8 mouse cellular contexts compared by ENCODE assay signal in the genomic region with DNA sequence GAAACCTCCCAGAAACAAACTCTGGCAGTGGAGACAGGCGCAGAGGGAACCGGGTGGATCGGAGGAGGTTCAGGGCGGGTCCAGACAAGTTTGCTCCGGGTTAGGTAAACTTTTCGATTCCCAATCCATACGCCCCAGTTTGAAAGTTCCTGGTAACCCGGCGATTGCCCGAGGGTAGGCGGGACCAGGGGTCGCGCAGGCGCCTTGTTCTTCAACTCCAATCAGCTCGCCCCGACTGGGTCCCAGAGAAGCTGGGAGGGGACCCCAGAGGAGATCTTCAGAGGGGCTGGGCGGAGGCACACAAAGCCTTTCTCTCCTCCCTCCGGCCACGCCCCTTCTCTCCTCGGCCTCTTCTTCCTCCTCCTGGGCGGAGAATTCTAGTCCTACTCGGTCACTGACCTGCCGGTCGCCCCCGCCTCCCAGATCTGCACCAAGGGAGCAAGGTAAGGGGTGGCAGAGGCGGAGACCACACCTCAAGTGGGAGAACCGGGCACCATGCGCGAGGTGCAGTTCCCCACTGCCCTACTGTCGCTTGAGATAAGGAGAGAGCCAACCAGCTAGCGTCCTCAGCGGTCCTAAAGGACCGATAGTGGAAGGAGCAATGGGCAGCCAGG. TPM values are rescaled to one million over a fixed set of nuclear protein-coding genes. Genes with fewer than 3 reads are reported as not detected.
A peak's percentile ranks its signal among the peaks of the same experiment; 100 is the strongest.
DNase-seq lines count a peak whose midpoint lies in the region; ATAC-seq lines count a peak whose summit lies in the region.

A gene (plus strand): TSS at position 74 of the 614 bp plus-strand sequence.

- H3K9ac ChIP-seq in embryonic facial prominence, embryonic 14.5 days (ENCODE audit: low read depth, low read length), result peak within 1 kb of the TSS; percentile 73
- peak within 1 kb of the TSS; percentile 75 for H3K9ac ChIP-seq in heart, embryonic 12.5 days
- peak within 1 kb of the TSS; percentile 67 for H3K9ac ChIP-seq in kidney, embryonic 15.5 days
- peak within 1 kb of the TSS; percentile 49 for H3K9ac ChIP-seq in liver, embryonic 13.5 days

- DNase-seq in 3134 (ENCODE audit: extremely low read depth, insufficient read length, low spot score), result peak; percentile 61
- peak; percentile 80 to 85 for DNase-seq in adrenal gland, postnatal 36 days
- DNase-seq in embryonic facial prominence, embryonic 14.5 days (ENCODE audit: low spot score), result peak; percentile 95
- DNase-seq in liver, embryonic 13.5 days, result peak; percentile 14
- DNase-seq in neural tube, embryonic 10.5 days (ENCODE audit: extremely low spot score, low spot score), result peak; percentile 82
- peak; percentile 67 for DNase-seq in thymus, postnatal 14 days

- H3K27me3 ChIP-seq in embryonic facial prominence, embryonic 14.5 days (replicated peaks; ENCODE audit: control insufficient read depth, insufficient read depth, low read length), result no peaks in the 10 kb centered on the region
- no peaks in the 10 kb centered on the region for H3K27me3 ChIP-seq in heart, embryonic 12.5 days (replicated peaks)
- H3K27me3 ChIP-seq in kidney, embryonic 15.5 days, result no peaks in the 10 kb centered on the region
- peaks cover 12% of the 10 kb centered on the region; the same call in 1 of the 2 replicates for H3K27me3 ChIP-seq in liver, embryonic 13.5 days

- H3K27ac ChIP-seq in embryonic facial prominence, embryonic 14.5 days (replicated peaks; ENCODE audit: low read depth, low read length), result peak within 1 kb of the TSS; percentile 69
- peak within 1 kb of the TSS; percentile 48 for H3K27ac ChIP-seq in heart, embryonic 12.5 days (ENCODE audit: poor library complexity, severe bottlenecking)
- H3K27ac ChIP-seq in kidney, embryonic 15.5 days, result peak within 1 kb of the TSS; percentile 96
- no peak within 1 kb of the TSS; the same call in 1 of the 2 replicates for H3K27ac ChIP-seq in liver, embryonic 13.5 days

- ATAC-seq in embryonic facial prominence, embryonic 14.5 days (ENCODE audit: low read depth), result peak; percentile 84
- peak; percentile 86 for ATAC-seq in heart, embryonic 12.5 days (ENCODE audit: insufficient number of reproducible peaks, low FRiP score)
- ATAC-seq in kidney, embryonic 15.5 days (replicated peaks; ENCODE audit: low FRiP score), result peak; percentile 91
- ATAC-seq in liver, embryonic 13.5 days (ENCODE audit: low read depth), result peak; percentile 71

- peaks cover 28% of the 10 kb centered on the region; the same call in 1 of the 2 replicates for H3K4me1 ChIP-seq in embryonic facial prominence, embryonic 14.5 days (ENCODE audit: control insufficient read depth, insufficient read depth, low read length)
- H3K4me1 ChIP-seq in heart, embryonic 12.5 days (replicated peaks), result peaks cover 17% of the 10 kb centered on the region
- peaks cover 62% of the 10 kb centered on the region for H3K4me1 ChIP-seq in kidney, embryonic 15.5 days
- H3K4me1 ChIP-seq in liver, embryonic 13.5 days (replicated peaks), result 0 out of 2 replicates have a peak, but pooled peaks cover 5% of the 10 kb centered on the region

- no peaks in the 10 kb centered on the region for H3K36me3 ChIP-seq in embryonic facial prominence, embryonic 14.5 days (ENCODE audit: control insufficient read depth, insufficient read depth, low read length)
- no peaks in the 10 kb centered on the region for H3K36me3 ChIP-seq in heart, embryonic 12.5 days
- peaks cover 3% of the 10 kb centered on the region; the same call in 1 of the 2 replicates for H3K36me3 ChIP-seq in kidney, embryonic 15.5 days
- H3K36me3 ChIP-seq in liver, embryonic 13.5 days, result no peaks in the 10 kb centered on the region

- peak within 1 kb of the TSS; percentile 60 for H3K4me3 ChIP-seq in embryonic facial prominence, embryonic 14.5 days (ENCODE audit: low read depth, low read length)
- peak within 1 kb of the TSS; percentile 68 for H3K4me3 ChIP-seq in heart, embryonic 12.5 days
- H3K4me3 ChIP-seq in kidney, embryonic 15.5 days (replicated peaks), result peak within 1 kb of the TSS; percentile 75
- H3K4me3 ChIP-seq in liver, embryonic 13.5 days (replicated peaks), result peak within 1 kb of the TSS; percentile 63

- WGBS in embryonic facial prominence, embryonic 14.5 days, result under 1% methylated on average over 33 of the region's 33 CpGs
- 0% methylated on average over 32 of the region's 33 CpGs for WGBS in heart, embryonic 12.5 days
- under 1% methylated on average over 32 of the region's 33 CpGs for WGBS in kidney, embryonic 15.5 days
- WGBS in liver, embryonic 13.5 days (ENCODE audit: insufficient replicate concordance), result under 1% methylated on average over 33 of the region's 33 CpGs

- no peaks in the 10 kb centered on the region for H3K9me3 ChIP-seq in embryonic facial prominence, embryonic 14.5 days (ENCODE audit: control insufficient read depth, low read length)
- H3K9me3 ChIP-seq in heart, embryonic 12.5 days (replicated peaks), result 0 out of 2 replicates have a peak, but pooled peaks cover 3% of the 10 kb centered on the region
- H3K9me3 ChIP-seq in kidney, embryonic 15.5 days (replicated peaks), result no peaks in the 10 kb centered on the region
- H3K9me3 ChIP-seq in liver, embryonic 13.5 days (replicated peaks), result no peaks in the 10 kb centered on the region

- peak within 1 kb of the TSS; percentile 89 for H3K4me2 ChIP-seq in embryonic facial prominence, embryonic 14.5 days (ENCODE audit: low read depth, low read length)
- H3K4me2 ChIP-seq in heart, embryonic 12.5 days, result peak within 1 kb of the TSS; percentile 93
- H3K4me2 ChIP-seq in kidney, embryonic 15.5 days, result peak within 1 kb of the TSS; percentile 78
- peak within 1 kb of the TSS; percentile 78 for H3K4me2 ChIP-seq in liver, embryonic 13.5 days

RNA-seq across cellular contexts. Expression of the gene that starts here (rescaled TPM):
- 10 to 100 TPM; 29.3 to 41.4 TPM for total RNA-seq in adrenal gland, postnatal 36 days (2021)
- polyA plus RNA-seq in embryonic facial prominence, embryonic 14.5 days (2014; fragmentation: Nextera tagmentation; extraction: Ambion mirVana), result 33.0 and 34.7 TPM in 2 replicates
- polyA plus RNA-seq in heart, embryonic 12.5 days (2016; fragmentation: Nextera tagmentation; extraction: Ambion mirVana), result 19.0 and 22.7 TPM in 2 replicates
- polyA plus RNA-seq in kidney, embryonic 15.5 days (2015; fragmentation: Nextera tagmentation; extraction: Ambion mirVana), result 32.1 and 33.0 TPM in 2 replicates
- polyA plus RNA-seq in liver, embryonic 13.5 days (2015; fragmentation: Nextera tagmentation; extraction: Ambion mirVana), result 1.7 and 2.6 TPM in 2 replicates

Comparison
In these comparisons a context has a peak if more than half of its experiments do, and no peak if none do; other contexts are left out.
1. DNase-seq: peak in every context shown above with its lines; median percentile 95 in embryonic facial prominence, embryonic 14.5 days; 82 in adrenal gland, postnatal 36 days; 82 in neural tube, embryonic 10.5 days; 67 in thymus, postnatal 14 days; 61 in 3134; 14 in liver, embryonic 13.5 days.